Mouse (Mus musculus) midbrain, embryonic 13.5 days (tissue): Measurements from ENCODE around the gene Olfr798. TPM values are rescaled to one million over a fixed set of nuclear protein-coding genes. Genes with fewer than 3 reads are reported as not detected.

Experiments used
- ATAC-seq: fragments of 200-750 bp; cut with Nextera tagmentation; 2 replicates; pipeline ENCODE4 v1.8.0; 2017; ENCODE audit warnings: mild to moderate bottlenecking, moderate TSS enrichment, moderate library complexity
- H3K27ac ChIP-seq: fragments of 300-500 bp; sonication (generic); 2 replicates; pipeline ENCODE4 v1.5.1; 2015; ENCODE audit warnings: inconsistent platforms, mild to moderate bottlenecking, moderate library complexity
- H3K27me3 ChIP-seq: fragments of 300-500 bp; sonication (generic); 2 replicates; pipeline ENCODE4 v1.6.1; 2015; ENCODE audit warnings: mild to moderate bottlenecking, inconsistent platforms
- H3K36me3 ChIP-seq: fragments of 300-500 bp; sonication (generic); 2 replicates; pipeline ENCODE4 v1.6.1; 2015; ENCODE audit warnings: mild to moderate bottlenecking, inconsistent platforms
- H3K4me1 ChIP-seq: fragments of 300-500 bp; sonication (generic); replicated peaks from 2 replicates; pipeline ENCODE4 v1.6.1; 2015; ENCODE audit warnings: inconsistent platforms
- H3K4me2 ChIP-seq: fragments of 300-500 bp; sonication (generic); replicated peaks from 2 replicates; pipeline ENCODE4 v1.6.1; 2015; ENCODE audit warnings: moderate library complexity, mild to moderate bottlenecking, inconsistent platforms
- H3K4me3 ChIP-seq: fragments of 300-500 bp; sonication (generic); replicated peaks from 2 replicates; pipeline ENCODE4 v1.5.1; 2015; ENCODE audit warnings: mild to moderate bottlenecking, inconsistent platforms
- H3K9ac ChIP-seq: fragments of 300-500 bp; sonication (generic); replicated peaks from 2 replicates; pipeline ENCODE4 v1.6.1; 2015; ENCODE audit warnings: mild to moderate bottlenecking, inconsistent platforms
- H3K9me3 ChIP-seq: fragments of 300-500 bp; sonication (generic); 2 replicates; pipeline ENCODE4 v1.6.1; 2016; ENCODE audit warnings: mild to moderate bottlenecking, inconsistent platforms
- WGBS: fragments of 180-500 bp; shearing (Covaris S2); methylation state at CpG from one replicate; pipeline ENCODE4 v1.1.7; 2015; 5-methylcytosine and 5-hydroxymethylcytosine counted together
- microRNA-seq: library from miRNA; unstranded; fragments of <30 nt; microRNA quantifications from one replicate; pipeline ENCODE4, GENCODE M21; 2016
- polyA plus RNA-seq: library from polyadenylated mRNA; unstranded; fragments of >200 nt; fragmentation: Nextera tagmentation; extraction: Ambion mirVana; gene quantifications from 2 replicates; pipeline ENCODE4 v1.2.1, GENCODE M21; 2015

Olfr798 gene
- not detected in 2 replicates for polyA plus RNA-seq

- Histone ChIP-seq H3K27ac (no peak within 1 kb of the TSS), H3K27me3 (no peaks in the 10 kb centered on the region), H3K4me3 (no peak within 1 kb of the TSS), H3K36me3 (no peaks in the 10 kb centered on the region), H3K4me1 (no peaks in the 10 kb centered on the region), H3K9ac (no peak within 1 kb of the TSS), H3K4me2 (no peak within 1 kb of the TSS), H3K9me3 (no peaks in the 10 kb centered on the region)
- 89% methylated on average over 1 of the region's 1 CpGs for WGBS
- ATAC-seq, result no peak
Measured at GRCm38 (mm10) chr10:129627834-129628233, at the start of gene Olfr798. Gene Olfr798, minus strand, starts transcription at chr10:129627934.

- 90% methylated on average over 1 of the region's 1 CpGs for WGBS
- no peak for ATAC-seq
Measured at GRCm38 (mm10) chr10:129673765-129674164, 46.0 kb upstream of the Olfr798 start, which contains the start of gene Olfr801. Gene Olfr801, minus strand, starts transcription at chr10:129673865.

GRCm38 (mm10) chr10:129657394-129657793 lies 29.7 kb upstream of the Olfr798 start, which contains the start of gene Olfr800:
Gene Olfr800, plus strand, starts transcription at chr10:129657694.
- H3K4me2 ChIP-seq, result no peak within 1 kb of the TSS
- no peaks in the 10 kb centered on the region for H3K27me3 ChIP-seq
- no peak within 1 kb of the TSS for H3K27ac ChIP-seq
- no peaks in the 10 kb centered on the region for H3K9me3 ChIP-seq
- H3K9ac ChIP-seq, result no peak within 1 kb of the TSS
- H3K4me1 ChIP-seq, result no peaks in the 10 kb centered on the region
- ATAC-seq, result no peak
- H3K36me3 ChIP-seq, result no peaks in the 10 kb centered on the region
- no peak within 1 kb of the TSS for H3K4me3 ChIP-seq

More at GRCm38 (mm10) chr10:129673765-129674164, 46.0 kb upstream of the Olfr798 start, which contains the start of gene Olfr801:
- Histone ChIP-seq H3K4me1 (no peaks in the 10 kb centered on the region), H3K9ac (no peak within 1 kb of the TSS), H3K9me3 (no peaks in the 10 kb centered on the region), H3K4me3 (no peak within 1 kb of the TSS), H3K4me2 (no peak within 1 kb of the TSS), H3K36me3 (no peaks in the 10 kb centered on the region), H3K27me3 (no peaks in the 10 kb centered on the region), H3K27ac (no peak within 1 kb of the TSS)

GRCm38 (mm10) chr10:129651763-129652162 lies 24.0 kb upstream of the Olfr798 start:
- 88% methylated on average over 1 of the region's 1 CpGs for WGBS
- H3K4me2 ChIP-seq, result no peak overlapping the region
- ATAC-seq, result no peak
- no peak overlapping the region for H3K27ac ChIP-seq
- no peaks in the 10 kb centered on the region for H3K27me3 ChIP-seq
- H3K9ac ChIP-seq, result no peak overlapping the region
- H3K9me3 ChIP-seq, result no peaks in the 10 kb centered on the region
- no peaks in the 10 kb centered on the region for H3K36me3 ChIP-seq
- H3K4me3 ChIP-seq, result no peak overlapping the region
- H3K4me1 ChIP-seq, result no peaks in the 10 kb centered on the region

- H3K36me3 ChIP-seq, result no peaks in the 10 kb centered on the region
- H3K9ac ChIP-seq, result no peak within 1 kb of the TSS
- no peak within 1 kb of the TSS for H3K4me3 ChIP-seq
- H3K27me3 ChIP-seq, result no peaks in the 10 kb centered on the region
- no peaks in the 10 kb centered on the region for H3K4me1 ChIP-seq
- no peak for ATAC-seq
- no peaks in the 10 kb centered on the region for H3K9me3 ChIP-seq
- WGBS, result 34% methylated on average over 1 of the region's 1 CpGs
- no peak within 1 kb of the TSS for H3K27ac ChIP-seq
- H3K4me2 ChIP-seq, result no peak within 1 kb of the TSS
Measured at GRCm38 (mm10) chr10:129637184-129637583, 9.4 kb upstream of the Olfr798 start, which contains the start of gene Olfr799. Gene Olfr799, plus strand, starts transcription at chr10:129637484.

- Histone ChIP-seq H3K27ac (no peak overlapping the region), H3K9me3 (no peaks in the 10 kb centered on the region), H3K27me3 (no peaks in the 10 kb centered on the region), H3K9ac (no peak overlapping the region), H3K36me3 (no peaks in the 10 kb centered on the region), H3K4me1 (no peaks in the 10 kb centered on the region), H3K4me2 (no peak overlapping the region), H3K4me3 (no peak overlapping the region)
- ATAC-seq, result no peak
Measured at GRCm38 (mm10) chr10:129623251-129623650, 4.5 kb downstream of the Olfr798 start.

GRCm38 (mm10) chr10:129621724-129622123 lies 6.0 kb downstream of the Olfr798 start:
- no peak for ATAC-seq
- 19% methylated on average over 1 of the region's 1 CpGs for WGBS
- Histone ChIP-seq H3K9me3 (no peaks in the 10 kb centered on the region), H3K27me3 (no peaks in the 10 kb centered on the region), H3K27ac (no peak overlapping the region), H3K4me2 (no peak overlapping the region), H3K9ac (no peak overlapping the region), H3K4me3 (no peak overlapping the region), H3K4me1 (no peaks in the 10 kb centered on the region), H3K36me3 (no peaks in the 10 kb centered on the region)

GRCm38 (mm10) chr10:129612470-129612869 lies 15.3 kb downstream of the Olfr798 start, which contains the start of gene Olfr796:
Gene Olfr796, minus strand, starts transcription at chr10:129612570.
- Histone ChIP-seq H3K4me2 (no peak within 1 kb of the TSS), H3K36me3 (no peaks in the 10 kb centered on the region), H3K4me3 (no peak within 1 kb of the TSS), H3K4me1 (no peaks in the 10 kb centered on the region), H3K27ac (no peak within 1 kb of the TSS), H3K27me3 (no peaks in the 10 kb centered on the region), H3K9me3 (no peaks in the 10 kb centered on the region), H3K9ac (no peak within 1 kb of the TSS)
- 98% methylated on average over 1 of the region's 1 CpGs for WGBS
- no peak for ATAC-seq

GRCm38 (mm10) chr10:129577066-129577465 lies 50.7 kb downstream of the Olfr798 start:
- Histone ChIP-seq H3K27me3 (no peaks in the 10 kb centered on the region), H3K4me2 (no peak overlapping the region), H3K9me3 (no peaks in the 10 kb centered on the region), H3K4me3 (no peak overlapping the region), H3K36me3 (no peaks in the 10 kb centered on the region), H3K9ac (no peak overlapping the region), H3K27ac (no peak overlapping the region), H3K4me1 (no peaks in the 10 kb centered on the region)
- no peak for ATAC-seq
- 43% methylated on average over 1 of the region's 1 CpGs for WGBS

Small RNAs within 50 kb of the gene (microRNA-seq; reads per million reads assigned to microRNA genes)
- not detected for gene Gm23252

Other genes starting within 250 kb of the Olfr798 start
- 0.08 TPM in 1 of 2 replicates, not detected in the other for gene Olfr784, start 243.9 kb downstream of the Olfr798 start, polyA plus RNA-seq
- gene Olfr785, start 222.5 kb downstream of the Olfr798 start, polyA plus RNA-seq, result not detected in 2 replicates
- not detected in 2 replicates for gene Olfr786, start 200.6 kb downstream of the Olfr798 start, polyA plus RNA-seq
- not detected in 2 replicates for gene Olfr787, start 166.1 kb downstream of the Olfr798 start, polyA plus RNA-seq
- gene Olfr788, start 156.9 kb downstream of the Olfr798 start, polyA plus RNA-seq, result not detected in 2 replicates
- not detected in 2 replicates for gene Olfr789, start 143.2 kb downstream of the Olfr798 start, polyA plus RNA-seq
- gene Olfr790, start 129.4 kb downstream of the Olfr798 start, polyA plus RNA-seq, result not detected in 2 replicates
- not detected in 2 replicates for gene Olfr791, start 106.1 kb downstream of the Olfr798 start, polyA plus RNA-seq
- gene Olfr792, start 88.8 kb downstream of the Olfr798 start, polyA plus RNA-seq, result not detected in 2 replicates
- gene Olfr794, start 60.3 kb downstream of the Olfr798 start, polyA plus RNA-seq, result not detected in 2 replicates
- gene Olfr796, start 15.4 kb downstream of the Olfr798 start, polyA plus RNA-seq, result not detected in 2 replicates
- gene Olfr799, start 9.6 kb upstream of the Olfr798 start, polyA plus RNA-seq, result not detected in 2 replicates
- gene Olfr800, start 29.8 kb upstream of the Olfr798 start, polyA plus RNA-seq, result not detected in 2 replicates
- not detected in 2 replicates for gene Olfr801, start 45.9 kb upstream of the Olfr798 start, polyA plus RNA-seq
- not detected in 2 replicates for gene Olfr802, start 60.2 kb upstream of the Olfr798 start, polyA plus RNA-seq
- gene Olfr803, start 66.4 kb upstream of the Olfr798 start, polyA plus RNA-seq, result not detected in 2 replicates
- gene Olfr804, start 75.3 kb upstream of the Olfr798 start, polyA plus RNA-seq, result not detected in 2 replicates
- gene Olfr805, start 101.4 kb upstream of the Olfr798 start, polyA plus RNA-seq, result not detected in 2 replicates
- gene Olfr806, start 114.0 kb upstream of the Olfr798 start, polyA plus RNA-seq, result not detected in 2 replicates
- not detected in 2 replicates for gene Olfr807, start 129.9 kb upstream of the Olfr798 start, polyA plus RNA-seq
- gene Olfr808, start 137.5 kb upstream of the Olfr798 start, polyA plus RNA-seq, result not detected in 2 replicates
- not detected in 2 replicates for gene Olfr809, start 146.7 kb upstream of the Olfr798 start, polyA plus RNA-seq
- not detected in 2 replicates for gene Olfr810, start 167.0 kb upstream of the Olfr798 start, polyA plus RNA-seq
- not detected in 2 replicates for gene Olfr811, start 176.5 kb upstream of the Olfr798 start, polyA plus RNA-seq
- not detected in 2 replicates for gene Olfr812, start 218.2 kb upstream of the Olfr798 start, polyA plus RNA-seq
- gene Olfr813, start 227.4 kb upstream of the Olfr798 start, polyA plus RNA-seq, result not detected in 2 replicates